Mouse (Mus musculus) intestine, embryonic 14.5 days (tissue): ENCODE data around the gene Coq10b. TPM values are rescaled to one million over a fixed set of nuclear protein-coding genes. Genes with fewer than 3 reads are reported as not detected.

Source experiments
- ATAC-seq: fragments of 200-750 bp; cut with Nextera tagmentation; replicated peaks from 2 replicates; pipeline ENCODE4 v1.8.0; 2017; ENCODE audit warnings: low read depth, moderate number of reproducible peaks, moderate TSS enrichment, moderate library complexity; ENCODE audit not compliant: low FRiP score, low TSS enrichment
- DNase-seq: peaks from one replicate; pipeline ENCODE4 v3.0.0-alpha.2; 2018; ENCODE audit warnings: low spot score
- H3K27ac ChIP-seq: fragments of 300-500 bp; sonication (generic); 2 replicates; pipeline ENCODE4 v1.5.1; 2014; ENCODE audit warnings: low read depth, mild to moderate bottlenecking, control low read depth
- H3K27me3 ChIP-seq: fragments of 300-500 bp; sonication (generic); replicated peaks from 2 replicates; pipeline ENCODE4 v1.6.1; 2014; ENCODE audit warnings: low read length, control low read depth; ENCODE audit not compliant: control insufficient read depth, insufficient read depth
- H3K36me3 ChIP-seq: fragments of 300-500 bp; sonication (generic); 2 replicates; pipeline ENCODE4 v1.6.1; 2014; ENCODE audit warnings: low read length, control low read depth; ENCODE audit not compliant: control insufficient read depth, insufficient read depth
- H3K4me1 ChIP-seq: fragments of 300-500 bp; sonication (generic); replicated peaks from 2 replicates; pipeline ENCODE4 v1.6.1; 2014; ENCODE audit warnings: low read length, control low read depth, mixed read lengths; ENCODE audit not compliant: control insufficient read depth, insufficient read depth
- H3K4me2 ChIP-seq: fragments of 300-500 bp; sonication (generic); 2 replicates; pipeline ENCODE4 v1.6.1; 2014; ENCODE audit warnings: low read length
- H3K4me3 ChIP-seq: fragments of 300-500 bp; sonication (generic); 2 replicates; pipeline ENCODE4 v1.5.1; 2014; ENCODE audit warnings: low read depth, low read length, control low read depth, mixed read lengths
- H3K9ac ChIP-seq: fragments of 300-500 bp; sonication (generic); 2 replicates; pipeline ENCODE4 v1.6.1; 2014; ENCODE audit warnings: mild to moderate bottlenecking, low read length
- H3K9me3 ChIP-seq: fragments of 300-500 bp; sonication (generic); 2 replicates; pipeline ENCODE4 v1.6.1; 2016; ENCODE audit warnings: low read length, control low read depth; ENCODE audit not compliant: control insufficient read depth
- WGBS: fragments of 180-500 bp; shearing (Covaris S2); extraction: QIAGEN DNeasy Blood & Tissue Kit; methylation state at CpG from one replicate; pipeline ENCODE4 v1.1.7; 2014; 5-methylcytosine and 5-hydroxymethylcytosine counted together
- polyA plus RNA-seq: library from polyadenylated mRNA; unstranded; fragments of >200 nt; fragmentation: Nextera tagmentation; extraction: Ambion mirVana; gene quantifications from 2 replicates; pipeline ENCODE4 v1.2.1, GENCODE M21; 2014

The Coq10b gene
- polyA plus RNA-seq, 1 experiment from 2014 or later, result 16.2 TPM

- Histone ChIP-seq H3K9me3 (no peaks in the 10 kb centered on the region), H3K4me2 (no peak overlapping the region), H3K27me3 (no peaks in the 10 kb centered on the region), H3K4me1 (no peaks in the 10 kb centered on the region), H3K4me3 (no peak overlapping the region), H3K36me3 (no peaks in the 10 kb centered on the region), H3K9ac (no peak overlapping the region), H3K27ac (no peak overlapping the region)
- WGBS, result 88% methylated on average over 4 of the region's 4 CpGs
- no peak for DNase-seq
- ATAC-seq, result no peak
Observed at GRCm38 (mm10) chr1:55109066-55109766, 56.6 kb downstream of the Coq10b start.

Other genes with a start within 250 kb of the Coq10b start
- 15.3 and 16.0 TPM in 2 replicates for gene Ankrd44, start 126.4 kb upstream of the Coq10b start, polyA plus RNA-seq
- 293 and 313 TPM in 2 replicates for gene Sf3b1, start 25.3 kb upstream of the Coq10b start, polyA plus RNA-seq
- gene Hspe1, start 35.4 kb downstream of the Coq10b start, polyA plus RNA-seq, result 605 and 740 TPM in 2 replicates
- gene Hspd1, start 35.5 kb downstream of the Coq10b start, polyA plus RNA-seq, result 487 and 509 TPM in 2 replicates
- 145 and 146 TPM in 2 replicates for gene Mob4, start 78.5 kb downstream of the Coq10b start, polyA plus RNA-seq
- 9.4 and 14.8 TPM in 2 replicates for gene Rftn2, start 174.0 kb downstream of the Coq10b start, polyA plus RNA-seq
- 4.6 and 5.5 TPM in 2 replicates for gene Mars2, start 184.4 kb downstream of the Coq10b start, polyA plus RNA-seq